Mouse (Mus musculus): Measurements from ENCODE around the gene Frs3. TPM values are rescaled to one million over a fixed set of nuclear protein-coding genes. Genes with fewer than 3 reads are reported as not detected.
A peak's percentile ranks its signal among the peaks of the same experiment; 100 is the strongest.

Gene Frs3
- total RNA-seq, 2 experiments from 2014 or later: 31.2 to 31.4 TPM

DNA sequence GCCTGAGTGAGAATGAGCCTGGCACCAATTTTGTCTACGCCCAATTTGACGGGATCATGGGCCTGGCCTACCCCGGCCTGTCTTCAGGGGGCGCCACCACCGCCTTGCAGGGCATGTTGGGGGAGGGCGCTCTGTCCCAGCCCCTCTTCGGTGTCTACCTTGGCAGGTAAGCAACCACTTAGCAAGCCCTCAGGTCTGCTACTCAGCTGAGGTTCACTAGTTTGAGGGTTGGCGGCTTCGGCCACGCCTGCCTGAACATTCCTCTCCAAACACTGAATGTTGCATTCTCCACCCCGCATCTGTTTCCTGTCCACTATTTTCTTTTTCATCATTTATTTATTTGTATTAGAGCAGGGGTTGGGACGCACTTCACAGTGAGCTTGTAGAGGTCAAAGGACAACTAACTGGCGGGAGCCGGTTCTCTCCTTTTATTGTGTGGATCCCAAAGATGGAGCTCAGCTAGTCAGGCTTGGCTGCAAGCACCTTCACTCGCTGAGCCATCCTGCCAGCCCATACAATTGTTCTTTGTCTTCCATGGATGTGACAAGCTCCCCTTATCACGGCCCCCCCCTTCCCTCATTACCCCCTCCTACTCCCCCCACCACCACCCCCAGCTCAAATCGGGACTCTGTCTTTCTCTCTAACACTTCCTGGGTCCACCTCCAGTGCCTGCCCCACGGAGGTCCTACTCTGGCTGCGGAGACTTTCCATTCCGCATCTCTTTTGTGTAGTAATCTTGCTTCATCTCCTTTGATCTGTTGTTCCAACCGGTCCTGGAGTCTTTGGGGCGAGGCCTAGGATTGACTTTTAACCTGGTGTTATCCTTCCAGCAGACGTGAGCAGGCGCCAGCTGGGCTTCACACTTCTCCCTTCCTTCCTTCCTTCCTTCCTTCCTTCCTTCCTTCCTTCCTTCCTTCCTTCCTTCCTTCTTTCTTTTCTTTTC, 42.1 kb downstream of the Frs3 start:
- no peak for DNase-seq (ENCODE audit: low spot score in 2 of 2)

GRCm38 (mm10) chr17:47735553-47736100, 46.8 kb downstream of the Frs3 start:
- no peak for DNase-seq (ENCODE audit: low spot score in 2 of 2)

DNA sequence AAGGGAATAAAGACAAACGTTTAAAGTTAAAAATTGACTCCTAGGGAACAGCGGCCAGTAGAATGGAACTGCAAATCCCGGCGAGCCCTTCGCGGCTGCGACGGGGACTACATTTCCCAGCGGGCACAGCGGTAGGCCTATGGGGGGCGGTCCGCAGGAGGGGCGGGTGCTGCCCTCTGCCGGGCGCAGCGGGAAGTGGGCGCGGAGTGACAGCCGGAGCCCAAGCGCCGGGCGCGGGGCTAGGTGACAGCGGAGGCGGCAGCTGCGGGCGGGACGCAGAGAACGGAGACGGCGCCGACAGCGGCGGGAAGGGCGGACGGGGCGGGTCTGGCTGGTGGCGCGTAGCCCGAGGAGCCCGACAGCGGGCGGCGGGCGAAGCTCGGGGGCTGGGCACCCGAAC, 48.0 kb downstream of the Frs3 start, which contains the start of gene Tfeb:
TSS of gene Tfeb (plus strand) at position 175 of the 400 bp plus-strand sequence.
- DNase-seq (ENCODE audit: low spot score in 2 of 2): peak; percentile 99

DNA sequence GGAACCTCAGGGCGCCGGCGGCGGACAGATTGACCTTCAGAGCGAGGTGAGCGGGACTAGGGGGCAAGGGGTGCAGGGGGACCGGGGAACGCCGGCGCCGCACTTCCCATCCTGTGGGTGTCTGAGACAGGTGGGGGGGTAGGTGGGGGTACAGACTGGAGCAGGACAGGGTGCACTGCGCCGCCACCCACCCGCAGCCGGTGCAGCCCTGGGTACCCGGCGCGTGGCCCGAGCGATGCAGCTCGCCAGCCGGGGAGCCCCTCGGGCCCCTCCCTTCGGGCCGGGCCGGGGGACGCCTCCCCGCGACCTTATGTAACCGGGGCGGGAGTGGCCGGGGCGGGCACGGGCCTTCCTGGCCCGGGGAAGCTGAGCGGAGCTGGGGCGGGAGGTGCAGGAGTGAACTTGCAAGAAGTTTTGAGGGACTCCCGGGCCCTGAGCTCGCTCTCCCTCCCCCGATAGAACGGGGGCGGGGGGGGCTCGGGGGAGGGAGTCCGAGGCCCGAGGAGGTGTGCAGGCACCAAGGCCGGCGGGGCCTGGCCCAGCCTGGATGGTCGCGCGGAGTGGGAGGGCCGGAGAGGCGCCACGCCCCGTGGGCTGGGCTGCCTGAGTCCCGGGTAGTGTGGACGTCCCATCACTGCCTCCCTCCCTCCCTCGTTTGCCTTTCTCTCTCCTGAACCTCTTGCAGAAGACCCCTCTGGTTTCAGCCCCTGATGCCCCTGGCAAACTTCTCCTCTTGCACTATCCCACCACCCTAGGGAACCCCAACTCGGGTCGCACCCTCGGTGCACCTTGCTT, 48.6 kb downstream of the Frs3 start:
- peak; percentile 59 to 78 for DNase-seq (ENCODE audit: low spot score in 2 of 2)

DNA sequence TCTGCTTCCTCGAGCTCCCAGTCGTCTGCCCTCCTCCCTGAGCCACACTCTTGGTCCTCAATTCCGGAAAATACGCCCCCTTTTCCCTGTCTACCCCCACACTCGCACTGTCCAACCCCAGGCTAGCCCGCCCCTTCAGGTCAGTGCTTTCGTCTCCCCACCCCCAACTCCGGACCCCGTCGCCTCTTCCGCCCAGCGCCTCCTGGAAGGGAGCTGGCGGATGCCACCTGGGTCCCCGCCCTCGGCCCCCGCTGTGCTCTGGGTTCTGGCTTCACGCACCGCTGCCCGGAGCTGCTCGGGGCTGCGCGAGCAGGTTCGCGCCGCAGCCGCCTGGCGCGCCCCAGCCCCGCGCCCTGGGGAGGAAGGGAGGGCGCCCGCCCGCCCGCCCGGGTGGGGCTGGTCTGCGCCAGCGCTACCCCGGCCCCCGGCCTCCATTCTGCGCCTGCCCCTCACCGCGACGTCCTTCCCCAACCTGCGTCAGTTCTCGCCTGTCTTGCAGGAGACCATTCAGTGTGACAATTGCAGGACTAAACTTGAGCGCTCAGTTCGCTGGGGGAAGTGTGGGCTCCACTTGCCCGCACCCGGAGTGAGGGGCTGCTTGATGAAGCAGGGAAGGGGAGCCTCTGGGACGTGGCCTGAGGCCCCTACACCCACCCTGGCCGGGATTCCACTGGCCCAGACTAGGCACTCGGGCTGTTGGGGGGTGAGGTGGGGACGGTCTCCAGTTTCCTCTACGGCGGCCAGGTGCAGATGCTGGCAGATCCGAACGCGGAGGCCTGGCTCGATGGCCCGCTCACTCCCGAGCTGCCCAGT, 49.4 kb downstream of the Frs3 start:
- DNase-seq (ENCODE audit: low spot score in 2 of 2): peak; percentile 29 to 55

GRCm38 (mm10) chr17:47738879-47739798, 50.3 kb downstream of the Frs3 start:
- no peak for DNase-seq (ENCODE audit: low spot score in 2 of 2)

DNA sequence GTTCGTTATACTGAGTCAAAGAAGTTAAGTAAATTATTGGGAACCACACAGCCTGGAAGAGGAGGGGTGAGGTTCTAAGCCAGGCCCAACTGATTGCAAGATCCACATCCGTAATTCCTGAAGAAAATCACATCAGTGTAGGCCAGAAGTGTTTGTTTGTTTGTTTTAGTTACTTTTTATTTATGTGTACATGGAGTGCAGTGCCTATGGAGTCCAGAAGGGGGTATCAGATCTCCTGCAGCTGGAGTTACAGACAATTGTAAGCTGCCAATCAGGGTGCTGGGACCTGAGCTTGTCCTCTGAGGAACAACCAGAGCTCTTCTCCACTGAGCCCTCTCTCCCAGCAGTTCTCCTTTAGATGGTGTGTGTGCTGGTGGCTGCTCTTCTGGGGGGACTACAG, 51.4 kb downstream of the Frs3 start:
- DNase-seq (ENCODE audit: low spot score in 2 of 2): no peak

- DNase-seq (ENCODE audit: low spot score in 2 of 2): no peak
Measured at GRCm38 (mm10) chr17:47742991-47743734, 54.3 kb downstream of the Frs3 start.

- DNase-seq (ENCODE audit: low spot score in 2 of 2): no peak
Measured at GRCm38 (mm10) chr17:47744086-47744485, 55.3 kb downstream of the Frs3 start.

GRCm38 (mm10) chr17:47744746-47745368, 56.0 kb downstream of the Frs3 start:
- DNase-seq (ENCODE audit: low spot score in 2 of 2): no peak

DNA sequence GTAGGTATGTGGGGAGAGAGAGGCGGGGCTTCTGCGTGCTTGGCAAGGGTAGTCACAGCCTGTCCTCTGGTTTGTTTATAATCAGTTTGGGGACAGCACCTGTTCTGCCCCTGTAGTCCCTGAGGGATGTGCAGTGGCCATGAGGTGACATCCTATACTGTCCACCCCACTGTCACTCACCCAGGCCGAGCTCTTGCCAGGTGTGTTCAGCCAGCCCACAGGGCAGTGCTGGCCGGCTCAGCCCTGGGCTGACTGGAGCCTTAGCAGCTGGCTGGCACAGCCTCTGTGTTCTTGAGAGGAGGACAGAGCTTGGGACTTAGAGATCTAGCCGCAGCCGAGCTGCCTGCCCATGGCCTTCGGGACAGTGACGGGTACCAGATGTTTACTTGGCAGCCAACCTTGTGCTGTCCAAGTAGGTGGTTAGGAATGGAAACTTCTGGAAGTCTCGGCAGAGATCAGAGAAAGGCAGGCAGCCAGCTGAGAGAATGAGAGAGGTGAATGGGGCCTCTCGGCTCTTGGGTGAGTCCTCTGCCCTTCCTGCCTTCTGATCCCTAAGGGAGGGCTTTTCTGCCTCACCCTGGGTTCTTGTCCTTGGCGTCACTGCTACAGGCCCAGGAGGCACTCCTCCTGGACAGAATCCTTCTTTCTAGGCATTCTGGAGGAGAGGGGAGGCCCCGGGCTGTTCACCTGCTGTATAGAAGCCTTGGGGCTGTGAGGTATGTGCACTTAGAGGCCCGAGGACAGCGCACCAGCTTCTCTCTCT, 60.1 kb downstream of the Frs3 start:
- no peak for DNase-seq (ENCODE audit: low spot score in 2 of 2)

DNA sequence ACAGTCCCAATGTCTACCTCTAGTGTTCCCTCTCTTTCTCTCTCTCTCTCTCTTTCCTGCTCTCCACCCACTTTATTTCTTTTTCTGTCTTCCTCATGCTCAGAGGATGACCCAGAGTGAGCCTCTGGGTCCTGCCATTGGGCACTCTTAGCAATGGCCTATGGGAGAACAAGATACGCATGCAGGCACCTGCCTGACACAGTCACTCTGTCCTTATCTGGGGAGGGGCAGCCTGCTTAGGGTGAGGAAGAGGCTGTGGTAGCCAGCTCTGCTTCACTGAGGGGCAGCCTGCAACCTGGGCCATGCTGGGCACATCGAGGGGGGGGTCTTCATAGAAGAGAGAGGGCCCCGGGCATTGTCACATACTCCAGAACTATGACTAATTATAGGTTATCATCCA, 60.8 kb downstream of the Frs3 start:
- no peak for DNase-seq (ENCODE audit: low spot score in 2 of 2)

GRCm38 (mm10) chr17:47750101-47750500, 61.3 kb downstream of the Frs3 start:
- DNase-seq (ENCODE audit: low spot score in 2 of 2): no peak

DNA sequence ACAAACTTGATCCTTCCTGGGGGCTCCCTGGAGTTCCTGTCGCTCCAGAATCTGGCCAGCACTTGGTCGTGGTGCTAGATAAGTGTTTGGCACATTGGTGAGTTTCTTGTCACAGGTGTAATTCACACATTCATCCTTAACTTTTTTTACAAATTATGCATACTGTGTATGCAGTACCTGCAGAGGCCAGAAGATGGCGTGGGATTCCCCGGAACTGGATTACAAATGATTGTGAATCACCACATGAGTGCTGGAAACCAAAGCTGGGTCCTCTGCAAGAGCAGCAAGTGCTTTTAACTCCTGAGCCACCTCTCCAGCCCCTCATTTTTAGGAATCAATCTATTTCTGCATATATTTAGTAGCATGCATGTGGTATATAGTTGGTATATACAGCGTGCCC, 63.0 kb downstream of the Frs3 start:
- no peak for DNase-seq (ENCODE audit: low spot score in 2 of 2)

- DNase-seq (ENCODE audit: low spot score in 2 of 2): no peak
Measured at GRCm38 (mm10) chr17:47753130-47753775, 64.4 kb downstream of the Frs3 start.
